Mouse (Mus musculus) bone marrow macrophage, adult 2 months (primary cell): ENCODE results near the gene 4930583I09Rik. TPM values are rescaled to one million over a fixed set of nuclear protein-coding genes. Genes with fewer than 3 reads are reported as not detected.

ENCODE experiments used
- H3K27ac ChIP-seq: 2 replicates; pipeline ENCODE4 v1.5.1; 2012; ENCODE audit warnings: low read depth, low read length; ENCODE audit not compliant: insufficient read depth
- H3K4me1 ChIP-seq: 2 replicates; pipeline ENCODE4 v1.6.1; 2012; ENCODE audit warnings: low read length; ENCODE audit not compliant: control insufficient read depth, insufficient read depth
- H3K4me3 ChIP-seq: 2 replicates; pipeline ENCODE4 v1.5.1; 2012; ENCODE audit warnings: mild to moderate bottlenecking, low read length, moderate library complexity; ENCODE audit not compliant: insufficient read depth
- CTCF ChIP-seq: IDR thresholded peaks from 2 replicates; pipeline ENCODE4 v1.5.1; 2012; ENCODE audit warnings: low read depth, mild to moderate bottlenecking, low read length, moderate library complexity
- POLR2A ChIP-seq: IDR thresholded peaks from 2 replicates; pipeline ENCODE4 v1.6.1; 2012; ENCODE audit warnings: mild to moderate bottlenecking, low read depth, low read length, borderline replicate concordance
- polyA plus RNA-seq: library from polyadenylated mRNA; stranded (reverse); fragments of >200 nt; gene quantifications from 2 replicates; pipeline ENCODE4 v1.2.4, GENCODE M21; 2012; ENCODE audit not compliant: missing spikeins, insufficient read depth, insufficient read length

The 4930583I09Rik gene
- polyA plus RNA-seq, 1 experiment, result not detected

DNA sequence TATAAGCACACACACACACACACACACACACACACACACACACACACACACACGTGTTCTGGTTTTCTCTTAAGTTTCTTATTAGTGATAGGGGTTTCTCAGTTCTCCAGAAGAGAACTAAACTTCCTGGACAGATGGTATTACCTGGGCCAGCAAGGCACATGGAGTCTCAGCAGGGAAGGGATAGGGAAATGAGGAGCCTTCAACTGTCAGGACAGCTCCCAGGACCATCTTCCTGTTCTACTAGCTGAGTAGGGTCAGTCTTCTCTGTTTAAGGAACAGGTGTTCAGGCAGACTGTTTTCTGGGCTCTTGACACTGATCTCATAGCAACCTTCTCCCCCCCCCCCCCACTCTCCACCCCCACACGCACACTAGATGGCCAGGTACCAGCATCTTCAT, 2.8 kb downstream of the 4930583I09Rik start:
- H3K4me3 ChIP-seq, result no peak overlapping the region

DNA sequence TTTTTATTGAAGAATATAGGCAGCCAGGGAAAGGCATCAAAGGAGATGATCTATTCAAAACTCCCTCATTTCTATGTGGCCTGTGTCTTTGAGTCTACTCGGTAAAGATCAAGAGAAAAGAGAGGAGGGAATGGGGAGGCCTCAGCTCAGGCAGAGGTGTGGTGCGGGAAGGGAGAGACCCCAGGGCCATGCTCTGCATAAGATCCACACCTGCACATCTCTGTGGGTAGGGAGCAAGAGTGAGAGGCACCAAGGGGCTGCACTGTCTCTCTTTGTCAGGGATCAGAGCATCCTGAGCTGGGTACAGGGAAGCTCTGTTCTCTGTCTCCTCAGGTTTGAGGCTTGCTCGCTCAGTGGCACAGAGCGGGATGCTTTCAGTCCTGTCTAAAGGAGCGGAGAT, 8.4 kb downstream of the 4930583I09Rik start:
- Histone ChIP-seq H3K4me3 (no peak overlapping the region), H3K27ac (no peak overlapping the region), H3K4me1 (no peaks in the 10 kb centered on the region)
- TF ChIP-seq CTCF (no peak), POLR2A (no peak)

More for the DNA sequence above, 2.8 kb downstream of the 4930583I09Rik start:
- TF ChIP-seq CTCF (no peak), POLR2A (no peak)
- Histone ChIP-seq H3K27ac (no peak overlapping the region), H3K4me1 (no peaks in the 10 kb centered on the region)

DNA sequence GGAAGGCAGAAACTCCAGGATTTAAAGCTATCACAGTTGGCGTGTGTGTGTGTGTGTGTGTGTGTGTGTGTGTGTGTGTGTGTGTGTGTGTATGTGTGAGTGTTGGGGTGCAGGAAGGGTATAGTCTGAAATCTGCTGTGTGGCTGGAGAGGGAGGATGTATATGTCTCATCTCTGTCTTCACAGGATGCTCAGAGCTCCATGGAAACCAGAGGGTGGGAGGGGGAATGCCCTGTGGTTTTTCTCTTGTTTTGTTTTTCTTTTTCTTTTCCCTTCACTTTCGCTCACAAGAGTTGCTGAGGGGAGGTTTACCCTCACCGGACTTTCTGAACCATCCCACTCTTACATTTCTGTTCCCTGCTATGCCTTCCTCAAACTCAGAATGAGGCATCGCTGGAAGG, 9.0 kb downstream of the 4930583I09Rik start:
- TF ChIP-seq POLR2A (no peak), CTCF (no peak)
- Histone ChIP-seq H3K4me3 (no peak overlapping the region), H3K4me1 (no peaks in the 10 kb centered on the region), H3K27ac (no peak overlapping the region)

DNA sequence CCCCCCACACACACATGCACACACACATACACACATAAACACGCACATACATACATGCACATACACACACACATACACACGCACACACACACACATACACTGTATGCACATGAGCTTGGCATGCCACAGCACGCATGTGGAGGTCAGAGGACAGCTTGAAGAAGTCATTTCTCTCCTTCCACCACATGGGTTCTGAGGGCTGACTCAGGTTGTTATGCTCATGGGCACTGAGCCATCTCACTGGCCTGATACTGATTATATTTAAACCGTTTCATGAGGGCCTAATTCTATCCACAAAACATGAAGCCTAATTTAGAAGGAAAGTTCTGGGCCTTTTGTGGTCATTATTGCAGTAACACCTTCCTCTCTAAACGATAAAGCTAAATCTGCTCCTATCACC, 13.3 kb downstream of the 4930583I09Rik start:
- Histone ChIP-seq H3K27ac (no peak overlapping the region), H3K4me3 (no peak overlapping the region), H3K4me1 (0 out of 2 replicates have a peak, but pooled peaks cover 3% of the 10 kb centered on the region)
- TF ChIP-seq CTCF (no peak), POLR2A (no peak)

DNA sequence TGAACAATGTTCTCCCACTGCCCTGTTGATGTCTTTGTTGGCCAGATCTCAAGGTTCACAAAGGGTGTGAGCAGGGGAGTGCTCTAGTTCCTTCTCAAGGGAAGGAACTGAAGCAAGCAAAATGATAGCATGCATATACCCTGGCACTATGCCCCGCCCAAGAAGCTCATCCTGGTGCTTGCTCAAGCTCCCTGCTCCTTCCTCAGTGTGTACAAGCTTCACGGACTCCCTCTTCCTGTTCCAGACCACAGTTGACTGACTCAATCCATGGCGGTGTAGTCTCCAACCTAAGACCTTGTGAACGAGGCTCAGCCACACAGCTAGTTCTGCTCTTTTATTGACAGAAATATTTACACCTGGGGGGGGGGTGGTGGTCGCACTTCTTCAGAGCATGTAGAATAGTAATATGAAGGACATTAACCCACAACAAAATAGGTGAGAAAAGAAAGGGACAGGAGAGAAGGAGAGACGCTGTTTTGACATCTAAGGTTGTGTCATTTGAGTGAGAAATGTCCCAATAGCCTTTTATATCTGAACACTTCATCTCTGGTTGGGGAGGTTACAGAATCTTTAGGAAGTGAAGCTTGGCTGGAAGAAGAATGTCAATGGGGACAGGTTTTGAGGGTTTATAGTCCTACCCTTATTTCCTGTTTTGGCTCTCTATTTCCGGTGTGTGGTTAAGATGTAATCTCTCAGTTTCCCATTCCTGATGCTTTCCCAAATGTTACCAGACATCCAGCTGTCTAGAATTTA, 14.9 kb downstream of the 4930583I09Rik start:
- Histone ChIP-seq H3K4me1 (0 out of 2 replicates have a peak, but pooled peaks cover 3% of the 10 kb centered on the region), H3K4me3 (no peak overlapping the region), H3K27ac (no peak overlapping the region)
- TF ChIP-seq POLR2A (no peak), CTCF (no peak)

DNA sequence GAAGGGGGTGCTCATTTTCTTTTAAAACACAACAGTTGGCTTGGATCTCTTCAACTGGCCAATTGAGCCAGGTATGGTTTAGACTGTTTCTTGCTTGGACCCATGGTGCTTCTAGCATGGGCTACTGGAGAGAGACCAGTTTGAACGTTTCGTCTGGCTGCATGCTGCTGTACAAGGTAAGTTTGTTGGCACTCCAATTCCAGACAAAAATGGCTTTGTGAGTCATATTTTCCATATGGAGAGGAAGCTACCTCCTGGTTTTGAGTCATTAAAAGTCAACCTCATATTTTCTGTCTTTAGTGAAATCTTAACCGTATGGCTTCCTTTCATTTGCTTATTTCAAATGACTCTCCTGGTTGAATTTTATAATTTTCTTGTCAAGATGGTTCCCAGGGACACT, 19.6 kb downstream of the 4930583I09Rik start:
- no peak overlapping the region for H3K27ac ChIP-seq
- H3K4me3 ChIP-seq, result no peak overlapping the region
- TF ChIP-seq POLR2A (no peak), CTCF (no peak)
- H3K4me1 ChIP-seq, result 0 out of 2 replicates have a peak, but pooled peaks cover 3% of the 10 kb centered on the region

DNA sequence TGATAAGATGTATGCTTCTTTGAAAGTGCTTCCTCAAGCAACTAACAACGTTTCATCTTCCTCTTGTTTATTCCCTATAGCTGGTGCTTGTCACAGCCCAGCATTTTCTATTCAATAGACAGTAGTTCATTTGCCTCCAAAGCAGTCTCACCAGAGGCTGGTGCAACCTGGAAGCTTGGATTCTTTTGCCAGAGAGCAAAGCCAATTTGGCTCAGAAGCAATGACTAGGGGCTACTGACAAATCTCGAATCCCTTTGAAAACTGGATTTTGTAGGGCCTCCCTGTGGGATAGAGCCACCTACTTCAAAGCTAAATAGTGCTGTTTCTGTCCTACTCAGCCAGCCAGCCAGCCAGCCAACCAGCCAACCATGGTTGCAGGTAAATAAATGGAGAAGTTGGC, 20.1 kb downstream of the 4930583I09Rik start:
- TF ChIP-seq POLR2A, result no peak
- TF ChIP-seq CTCF, result no peak
- Histone ChIP-seq H3K4me3 (no peak overlapping the region), H3K4me1 (0 out of 2 replicates have a peak, but pooled peaks cover 1% of the 10 kb centered on the region), H3K27ac (no peak overlapping the region)

- no peak overlapping the region for H3K27ac ChIP-seq
- TF ChIP-seq CTCF, result no peak
- TF ChIP-seq POLR2A, result no peak
- H3K4me3 ChIP-seq, result no peak overlapping the region
- no peaks in the 10 kb centered on the region for H3K4me1 ChIP-seq
Observed at GRCm38 (mm10) chr17:64813568-64813967, 22.3 kb downstream of the 4930583I09Rik start.

DNA sequence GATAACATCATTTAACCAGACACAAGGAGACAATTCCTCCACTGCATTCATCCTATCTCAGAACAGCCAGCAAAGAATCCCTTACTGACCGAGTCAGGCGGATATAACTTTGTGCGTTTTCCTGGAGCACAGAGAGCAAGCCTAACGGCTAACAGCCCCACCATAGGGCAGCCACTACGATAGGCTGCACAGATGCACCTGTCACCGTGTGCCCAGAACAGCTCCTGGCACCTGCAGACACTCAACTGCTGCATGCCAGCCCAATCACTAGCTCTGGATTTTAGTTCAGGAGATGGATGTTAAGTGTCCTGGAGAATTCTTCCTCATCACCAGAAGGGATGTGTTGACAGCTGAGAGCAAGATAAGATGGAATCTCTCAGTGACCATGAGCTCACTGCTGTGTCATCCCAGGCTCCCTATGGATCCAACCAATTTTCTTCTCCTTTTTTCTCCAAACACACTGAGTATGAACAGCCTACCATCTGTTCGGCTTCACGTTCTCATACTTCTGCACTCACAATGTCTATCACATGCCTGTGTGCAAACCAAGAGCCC, 29.8 kb downstream of the 4930583I09Rik start:
- Histone ChIP-seq H3K4me3 (no peak overlapping the region), H3K4me1 (no peaks in the 10 kb centered on the region), H3K27ac (no peak overlapping the region)
- TF ChIP-seq CTCF (no peak), POLR2A (no peak)
